Mouse (Mus musculus) adrenal gland, postnatal 14 days (tissue): ENCODE results near the gene Klf12. TPM values are rescaled to one million over a fixed set of nuclear protein-coding genes. Genes with fewer than 3 reads are reported as not detected.

ENCODE experiments used
- DNase-seq: peaks from one replicate; pipeline ENCODE4 v3.0.0; 2021; ENCODE audit warnings: mixed read lengths
- total RNA-seq: library from RNA; stranded (reverse); gene quantifications from 2 replicates; pipeline ENCODE4 v1.2.3, GENCODE M21; 2021

Gene Klf12
- total RNA-seq, 1 experiment from 2014 or later: 23.0 TPM

GRCm38 (mm10) chr14:100041823-100042222, 242.7 kb downstream of the Klf12 start:
- DNase-seq: no peak

GRCm38 (mm10) chr14:100026671-100027070, 257.8 kb downstream of the Klf12 start:
- DNase-seq: no peak

- DNase-seq: no peak
Measured at GRCm38 (mm10) chr14:100017219-100017618, 267.3 kb downstream of the Klf12 start.

GRCm38 (mm10) chr14:100010525-100010924, 274.0 kb downstream of the Klf12 start:
- DNase-seq: no peak

- peak; percentile 57 for DNase-seq
Measured at GRCm38 (mm10) chr14:100009790-100010382, 274.6 kb downstream of the Klf12 start.

GRCm38 (mm10) chr14:99983510-99983909, 301.0 kb downstream of the Klf12 start:
- DNase-seq: no peak

GRCm38 (mm10) chr14:99981209-99981608, 303.3 kb downstream of the Klf12 start:
- no peak for DNase-seq

GRCm38 (mm10) chr14:99967920-99968319, 316.6 kb downstream of the Klf12 start:
- no peak for DNase-seq

GRCm38 (mm10) chr14:99960500-99961229, 323.8 kb downstream of the Klf12 start:
- DNase-seq: peak; percentile 47

GRCm38 (mm10) chr14:99955133-99955532, 329.3 kb downstream of the Klf12 start:
- DNase-seq: no peak

GRCm38 (mm10) chr14:99944221-99945108, 340.0 kb downstream of the Klf12 start:
- peak; percentile 37 for DNase-seq

- DNase-seq: peak; percentile 55
Measured at GRCm38 (mm10) chr14:99943156-99943555, 341.3 kb downstream of the Klf12 start.

GRCm38 (mm10) chr14:99933456-99933855, 351.0 kb downstream of the Klf12 start:
- DNase-seq: no peak

- peak; percentile 81 for DNase-seq
Measured at GRCm38 (mm10) chr14:99931879-99932278, 352.6 kb downstream of the Klf12 start.

GRCm38 (mm10) chr14:99911912-99912311, 372.6 kb downstream of the Klf12 start:
- no peak for DNase-seq

GRCm38 (mm10) chr14:99910876-99911275, 373.6 kb downstream of the Klf12 start:
- DNase-seq: no peak

GRCm38 (mm10) chr14:99900902-99901301, 383.6 kb downstream of the Klf12 start:
- DNase-seq: no peak

- no peak for DNase-seq
Measured at GRCm38 (mm10) chr14:99898861-99899260, 385.6 kb downstream of the Klf12 start.

- DNase-seq: peak; percentile 76
Measured at GRCm38 (mm10) chr14:99894708-99895383, 389.6 kb downstream of the Klf12 start.

- DNase-seq: no peak
Measured at GRCm38 (mm10) chr14:99894062-99894461, 390.4 kb downstream of the Klf12 start.

- no peak for DNase-seq
Measured at GRCm38 (mm10) chr14:99886503-99886902, 398.0 kb downstream of the Klf12 start.

GRCm38 (mm10) chr14:99885562-99885961, 398.9 kb downstream of the Klf12 start:
- no peak for DNase-seq
